Mouse (Mus musculus) liver, postnatal 0 days (tissue): ENCODE measurements at regions not wholly inside any gene's neighbourhood (a gene's known extent, or its start where the extent isn't known, plus 50 kb on each side); places are given as distances from the start of the nearest gene placed in this dataset.
A peak's percentile ranks its signal among the peaks of the same experiment; 100 is the strongest.

ENCODE experiments used
- ATAC-seq: fragments of 200-750 bp; cut with Nextera tagmentation; 2 replicates; pipeline ENCODE4 v1.8.0; 2017; ENCODE audit warnings: mild to moderate bottlenecking, moderate library complexity
- DNase-seq: peaks from one replicate; pipeline ENCODE4 v3.0.0-alpha.2; 2016
- H3K27ac ChIP-seq: fragments of 300-500 bp; sonication (generic); 2 replicates; pipeline ENCODE4 v1.5.1; 2014; ENCODE audit warnings: antibody characterized with exemption, moderate library complexity, mild to moderate bottlenecking, low read depth
- H3K27me3 ChIP-seq: fragments of 300-500 bp; sonication (generic); 2 replicates; pipeline ENCODE4 v1.6.1; 2014; ENCODE audit warnings: low read length, control low read depth, mixed read lengths; ENCODE audit not compliant: insufficient read depth
- H3K36me3 ChIP-seq: fragments of 300-500 bp; sonication (generic); replicated peaks from 2 replicates; pipeline ENCODE4 v1.6.1; 2014; ENCODE audit warnings: mild to moderate bottlenecking, control low read depth, low read length, moderate library complexity, mixed read lengths; ENCODE audit not compliant: insufficient read depth
- H3K4me1 ChIP-seq: fragments of 300-500 bp; sonication (generic); 2 replicates; pipeline ENCODE4 v1.6.1; 2014; ENCODE audit warnings: antibody characterized with exemption, mild to moderate bottlenecking, control low read depth; ENCODE audit not compliant: insufficient read depth
- H3K4me2 ChIP-seq: fragments of 300-500 bp; sonication (generic); 2 replicates; pipeline ENCODE4 v1.6.1; 2014; ENCODE audit warnings: low read depth, mild to moderate bottlenecking, low read length, moderate library complexity, mixed read lengths
- H3K4me3 ChIP-seq: fragments of 300-500 bp; sonication (generic); 2 replicates; pipeline ENCODE4 v1.5.1; 2014; ENCODE audit warnings: low read depth, low read length
- H3K9ac ChIP-seq: fragments of 300-500 bp; sonication (generic); replicated peaks from 2 replicates; pipeline ENCODE4 v1.6.1; 2014; ENCODE audit warnings: mild to moderate bottlenecking, moderate library complexity
- H3K9me3 ChIP-seq: fragments of 300-500 bp; sonication (generic); 2 replicates; pipeline ENCODE4 v1.6.1; 2016; ENCODE audit warnings: mild to moderate bottlenecking, control low read depth, low read length, mixed read lengths
- CTCF ChIP-seq: sonication (generic); IDR thresholded peaks from 2 replicates; pipeline ENCODE4 v1.5.1; 2016; ENCODE audit warnings: antibody characterized with exemption, low read depth
- EP300 ChIP-seq: IDR thresholded peaks from 2 replicates; pipeline ENCODE4 v1.6.1; 2016; ENCODE audit warnings: antibody characterized with exemption, low read depth, mild to moderate bottlenecking
- WGBS: fragments of 180-500 bp; shearing (Covaris S2); extraction: QIAGEN DNeasy Blood & Tissue Kit; methylation state at CpG from one replicate; pipeline ENCODE4 v1.1.7; 2014; ENCODE audit not compliant: insufficient replicate concordance; 5-methylcytosine and 5-hydroxymethylcytosine counted together

- Histone ChIP-seq H3K4me2 (no peak overlapping the region), H3K4me1 (peaks cover 22% of the 10 kb centered on the region), H3K27me3 (no peaks in the 10 kb centered on the region), H3K36me3 (no peaks in the 10 kb centered on the region), H3K4me3 (no peak overlapping the region), H3K9ac (no peak overlapping the region), H3K27ac (peak overlapping the region; percentile 57), H3K9me3 (no peaks in the 10 kb centered on the region)
- no peak for DNase-seq
- WGBS, result 24% methylated on average over 5 of the region's 5 CpGs
- TF ChIP-seq CTCF (no peak), EP300 (no peak)
- ATAC-seq, result peak; percentile 62
These were observed 123.8 kb downstream of the Ets2 start for GRCm38 (mm10) chr16:95825723-95826122.

- DNase-seq (peak; percentile 73), ATAC-seq (peak; percentile 86)
- Histone ChIP-seq H3K9ac (no peak overlapping the region; the same call in 1 of the 2 replicates), H3K36me3 (no peaks in the 10 kb centered on the region), H3K27ac (peak overlapping the region; percentile 57), H3K4me2 (peak overlapping the region; percentile 40; the same call in 1 of the 2 replicates), H3K27me3 (no peaks in the 10 kb centered on the region), H3K4me3 (no peak overlapping the region), H3K9me3 (no peaks in the 10 kb centered on the region), H3K4me1 (peaks cover 24% of the 10 kb centered on the region)
- TF ChIP-seq CTCF (no peak), EP300 (peak; percentile 81)
- WGBS, result 12% methylated on average over 7 of the region's 7 CpGs
These were observed 123.1 kb downstream of the Ets2 start for GRCm38 (mm10) chr16:95824720-95825534.

- Histone ChIP-seq H3K9me3 (no peaks in the 10 kb centered on the region), H3K9ac (no peak overlapping the region), H3K4me1 (peaks cover 24% of the 10 kb centered on the region), H3K27ac (peak overlapping the region; percentile 44; the same call in 1 of the 2 replicates), H3K4me3 (no peak overlapping the region), H3K27me3 (no peaks in the 10 kb centered on the region), H3K4me2 (no peak overlapping the region), H3K36me3 (no peaks in the 10 kb centered on the region)
- ATAC-seq (no peak), DNase-seq (no peak)
- 47% methylated on average over 6 of the region's 6 CpGs for WGBS
- TF ChIP-seq EP300, result no peak
- no peak for TF ChIP-seq CTCF
These were observed 121.9 kb downstream of the Ets2 start for GRCm38 (mm10) chr16:95823803-95824202.

GRCm38 (mm10) chr16:95821080-95821479 is 119.2 kb downstream of the Ets2 start:
- H3K36me3 ChIP-seq, result no peaks in the 10 kb centered on the region
- ATAC-seq, result no peak
- DNase-seq, result no peak
- WGBS, result 40% methylated on average over 7 of the region's 7 CpGs
- no peak overlapping the region for H3K4me2 ChIP-seq
- H3K27ac ChIP-seq, result no peak overlapping the region
- no peaks in the 10 kb centered on the region for H3K27me3 ChIP-seq
- TF ChIP-seq CTCF, result no peak
- no peak for TF ChIP-seq EP300
- peaks cover 22% of the 10 kb centered on the region for H3K4me1 ChIP-seq
- no peak overlapping the region for H3K9ac ChIP-seq
- H3K9me3 ChIP-seq, result no peaks in the 10 kb centered on the region
- H3K4me3 ChIP-seq, result no peak overlapping the region

- TF ChIP-seq CTCF, result no peak
- no peak for TF ChIP-seq EP300
- Histone ChIP-seq H3K4me3 (no peak overlapping the region), H3K36me3 (no peaks in the 10 kb centered on the region), H3K4me2 (no peak overlapping the region), H3K27me3 (no peaks in the 10 kb centered on the region), H3K27ac (no peak overlapping the region), H3K9ac (no peak overlapping the region), H3K9me3 (no peaks in the 10 kb centered on the region), H3K4me1 (peaks cover 22% of the 10 kb centered on the region)
- no peak for DNase-seq
- no peak for ATAC-seq
- WGBS, result 68% methylated on average over 8 of the region's 8 CpGs
These were observed 118.7 kb downstream of the Ets2 start for GRCm38 (mm10) chr16:95820606-95821005.

- Histone ChIP-seq H3K4me1 (peaks cover 18% of the 10 kb centered on the region), H3K36me3 (no peaks in the 10 kb centered on the region), H3K9ac (no peak overlapping the region), H3K27me3 (no peaks in the 10 kb centered on the region), H3K4me3 (no peak overlapping the region), H3K27ac (no peak overlapping the region), H3K4me2 (no peak overlapping the region), H3K9me3 (no peaks in the 10 kb centered on the region)
- DNase-seq, result peak; percentile 50
- ATAC-seq, result peak; percentile 79
- TF ChIP-seq CTCF (no peak), EP300 (no peak)
- 43% methylated on average over 1 of the region's 1 CpGs for WGBS
These were observed 118.1 kb downstream of the Ets2 start for GRCm38 (mm10) chr16:95820013-95820412.
